Mouse (Mus musculus) C2C12 (cell line): ENCODE measurements around the gene Ly75.

Experiments
- CEBPB ChIP-seq: IDR thresholded peaks from one replicate; pipeline ENCODE4 v1.6.1; 2011; ENCODE audit warnings: low read depth, mild to moderate bottlenecking, control low read depth, moderate library complexity
- CTCF ChIP-seq: IDR thresholded peaks from one replicate; pipeline ENCODE4 v1.5.1; 2011; ENCODE audit not compliant: control insufficient read depth, insufficient read depth, insufficient read length
- MAX ChIP-seq: IDR thresholded peaks from one replicate; pipeline ENCODE4 v1.6.1; 2011; ENCODE audit warnings: mild to moderate bottlenecking, control low read depth
- MYOG ChIP-seq: IDR thresholded peaks from one replicate; pipeline ENCODE4 v1.6.1; 2011; ENCODE audit not compliant: control insufficient read depth, insufficient read length; ENCODE audit errors: extremely low read depth
- USF1 ChIP-seq: IDR thresholded peaks from one replicate; pipeline ENCODE4 v1.6.1; 2011; ENCODE audit warnings: low read depth, mild to moderate bottlenecking, control low read depth, moderate library complexity

GRCm38 (mm10) chr2:60413006-60413650 lies 30.0 kb upstream of the Ly75 start:
- TF ChIP-seq CEBPB (no peak), CTCF (no peak), USF1 (no peak), MAX (no peak), MYOG (no peak)
